Mouse (Mus musculus) embryonic facial prominence, embryonic 13.5 days (tissue): ENCODE results near the gene Cdc42. TPM values are rescaled to one million over a fixed set of nuclear protein-coding genes. Genes with fewer than 3 reads are reported as not detected.

Experiments
- ATAC-seq: fragments of 200-750 bp; cut with Nextera tagmentation; 2 replicates; pipeline ENCODE4 v1.8.0; 2017; ENCODE audit warnings: low read depth; ENCODE audit not compliant: insufficient number of reproducible peaks, insufficient read depth, low FRiP score, low TSS enrichment
- H3K27ac ChIP-seq: fragments of 300-500 bp; sonication (generic); 2 replicates; pipeline ENCODE4 v1.5.1; 2015; ENCODE audit warnings: moderate library complexity, mild to moderate bottlenecking, inconsistent platforms
- H3K27me3 ChIP-seq: fragments of 300-500 bp; sonication (generic); 2 replicates; pipeline ENCODE4 v1.6.1; 2015; ENCODE audit warnings: mild to moderate bottlenecking, inconsistent platforms
- H3K36me3 ChIP-seq: fragments of 300-500 bp; sonication (generic); 2 replicates; pipeline ENCODE4 v1.6.1; 2015; ENCODE audit warnings: mild to moderate bottlenecking, inconsistent platforms
- H3K4me1 ChIP-seq: fragments of 300-500 bp; sonication (generic); 2 replicates; pipeline ENCODE4 v1.6.1; 2015; ENCODE audit warnings: inconsistent platforms
- H3K4me2 ChIP-seq: fragments of 300-500 bp; sonication (generic); 2 replicates; pipeline ENCODE4 v1.6.1; 2015; ENCODE audit warnings: moderate library complexity, mild to moderate bottlenecking, inconsistent platforms
- H3K4me3 ChIP-seq: fragments of 300-500 bp; sonication (generic); 2 replicates; pipeline ENCODE4 v1.5.1; 2015; ENCODE audit warnings: mild to moderate bottlenecking, inconsistent platforms
- H3K9ac ChIP-seq: fragments of 300-500 bp; sonication (generic); 2 replicates; pipeline ENCODE4 v1.6.1; 2015; ENCODE audit warnings: mild to moderate bottlenecking, inconsistent platforms
- H3K9me3 ChIP-seq: fragments of 300-500 bp; sonication (generic); 2 replicates; pipeline ENCODE4 v1.6.1; 2016; ENCODE audit warnings: inconsistent platforms
- WGBS: fragments of 180-500 bp; shearing (Covaris S2); methylation state at CpG from one replicate; pipeline ENCODE4 v1.1.7; 2015; ENCODE audit warnings: mixed read lengths; 5-methylcytosine and 5-hydroxymethylcytosine counted together
- polyA plus RNA-seq: library from polyadenylated mRNA; unstranded; fragments of >200 nt; fragmentation: Nextera tagmentation; extraction: Ambion mirVana; gene quantifications from 2 replicates; pipeline ENCODE4 v1.2.1, GENCODE M21; 2015

Cdc42 gene
- polyA plus RNA-seq, 1 experiment from 2014 or later, result 700 TPM

DNA sequence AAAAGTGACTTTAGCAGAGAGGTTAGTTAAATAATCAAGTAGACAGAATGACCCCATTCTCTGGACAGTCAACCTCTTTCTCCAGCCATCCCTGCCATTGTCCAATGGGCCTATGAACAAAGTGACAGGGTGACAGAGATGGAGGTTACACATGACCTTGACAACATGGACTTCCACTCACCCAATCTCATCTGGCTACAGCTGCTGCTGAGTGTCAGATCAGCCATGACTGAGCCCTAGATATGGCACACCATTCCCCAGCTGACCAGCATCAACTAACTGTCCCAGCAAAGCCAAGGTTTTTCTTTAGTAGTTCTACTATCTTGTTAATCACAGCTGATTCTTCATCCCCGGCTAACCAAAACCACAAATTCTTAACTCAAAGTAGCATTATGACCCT lies 14.7 kb downstream of the Cdc42 start:
- Histone ChIP-seq H3K27ac (no peak overlapping the region), H3K9me3 (no peaks in the 10 kb centered on the region), H3K4me2 (no peak overlapping the region), H3K4me1 (peaks cover 6% of the 10 kb centered on the region), H3K4me3 (no peak overlapping the region), H3K9ac (no peak overlapping the region), H3K36me3 (peaks cover 29% of the 10 kb centered on the region), H3K27me3 (no peaks in the 10 kb centered on the region)
- 95% methylated on average over 1 of the region's 1 CpGs for WGBS
- ATAC-seq, result no peak

- Histone ChIP-seq H3K4me3 (no peak overlapping the region), H3K4me2 (no peak overlapping the region), H3K36me3 (peaks cover 27% of the 10 kb centered on the region), H3K27ac (no peak overlapping the region), H3K4me1 (peaks cover 6% of the 10 kb centered on the region), H3K27me3 (no peaks in the 10 kb centered on the region), H3K9ac (no peak overlapping the region), H3K9me3 (no peaks in the 10 kb centered on the region)
- 62% methylated on average over 1 of the region's 1 CpGs for WGBS
- no peak for ATAC-seq
These were observed 18.1 kb downstream of the Cdc42 start for GRCm38 (mm10) chr4:137339415-137339814.

DNA sequence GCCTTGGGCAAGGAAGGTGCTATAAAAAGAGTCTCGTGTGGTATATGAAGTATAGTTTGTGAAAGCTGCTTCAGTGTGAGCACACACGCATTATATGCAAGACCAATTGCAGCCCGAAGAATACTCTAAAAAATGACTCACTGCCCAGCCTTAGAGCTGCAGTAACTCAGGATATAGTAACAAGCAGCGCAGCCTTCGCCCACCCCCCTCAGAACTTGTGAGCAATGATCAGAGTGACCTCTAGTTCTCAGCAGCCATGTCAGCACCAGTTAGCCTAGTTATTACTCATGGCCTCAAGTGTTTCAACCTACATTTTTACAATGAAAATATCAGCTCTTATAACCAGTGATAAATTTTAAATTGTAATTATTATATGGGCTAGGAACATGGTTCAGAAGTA lies 21.1 kb downstream of the Cdc42 start:
- Histone ChIP-seq H3K9me3 (no peaks in the 10 kb centered on the region), H3K36me3 (peaks cover 45% of the 10 kb centered on the region), H3K4me2 (no peak overlapping the region), H3K4me1 (peaks cover 6% of the 10 kb centered on the region), H3K27ac (no peak overlapping the region), H3K27me3 (no peaks in the 10 kb centered on the region), H3K4me3 (no peak overlapping the region), H3K9ac (no peak overlapping the region)
- WGBS, result 91% methylated on average over 5 of the region's 5 CpGs
- no peak for ATAC-seq

DNA sequence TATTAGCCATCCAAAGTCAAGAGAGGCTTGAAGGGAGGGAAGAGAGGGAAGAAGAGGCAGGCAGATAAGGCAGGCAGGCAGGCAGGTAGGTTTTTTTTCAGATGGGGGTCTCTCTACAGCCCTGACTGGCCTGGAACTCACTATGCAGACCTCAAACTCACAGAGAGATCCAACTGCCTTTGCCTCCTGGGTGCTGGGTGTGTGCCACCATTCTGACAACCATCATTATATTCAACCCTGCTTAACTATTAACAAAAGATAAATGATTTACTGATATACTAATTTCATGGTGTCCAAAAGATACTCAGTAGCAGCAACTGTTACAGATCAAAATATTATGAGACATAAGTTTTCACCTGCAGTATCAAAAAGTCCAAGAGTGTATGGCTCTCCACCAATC lies 25.5 kb downstream of the Cdc42 start:
- Histone ChIP-seq H3K4me3 (no peak overlapping the region), H3K36me3 (peaks cover 66% of the 10 kb centered on the region), H3K9ac (no peak overlapping the region), H3K9me3 (no peaks in the 10 kb centered on the region), H3K4me2 (no peak overlapping the region), H3K27me3 (no peaks in the 10 kb centered on the region), H3K4me1 (no peaks in the 10 kb centered on the region), H3K27ac (no peak overlapping the region)
- no peak for ATAC-seq

DNA sequence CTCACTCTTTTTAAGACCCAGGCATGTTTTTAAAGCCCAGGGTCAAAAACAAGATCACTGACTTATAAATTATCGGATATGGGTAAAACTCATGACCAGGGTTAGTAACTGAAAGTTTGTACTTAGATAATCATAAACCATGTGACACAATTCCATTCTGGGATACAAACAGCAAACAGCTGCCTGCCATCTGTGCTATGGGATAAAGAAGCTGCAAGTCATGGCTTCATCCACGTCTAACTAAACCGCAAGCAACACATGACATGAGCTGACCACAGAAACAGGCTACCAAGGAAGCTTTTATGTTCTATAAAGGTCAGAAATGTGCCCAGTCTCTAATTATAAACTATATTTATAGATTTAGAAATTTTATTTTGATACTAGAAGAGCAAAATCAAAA lies 31.0 kb downstream of the Cdc42 start:
- Histone ChIP-seq H3K27ac (no peak overlapping the region), H3K4me3 (no peak overlapping the region), H3K36me3 (peaks cover 60% of the 10 kb centered on the region), H3K9ac (no peak overlapping the region), H3K9me3 (no peaks in the 10 kb centered on the region), H3K27me3 (no peaks in the 10 kb centered on the region), H3K4me2 (no peak overlapping the region), H3K4me1 (peaks cover 4% of the 10 kb centered on the region; the same call in 1 of the 2 replicates)
- 69% methylated on average over 3 of the region's 3 CpGs for WGBS
- no peak for ATAC-seq

DNA sequence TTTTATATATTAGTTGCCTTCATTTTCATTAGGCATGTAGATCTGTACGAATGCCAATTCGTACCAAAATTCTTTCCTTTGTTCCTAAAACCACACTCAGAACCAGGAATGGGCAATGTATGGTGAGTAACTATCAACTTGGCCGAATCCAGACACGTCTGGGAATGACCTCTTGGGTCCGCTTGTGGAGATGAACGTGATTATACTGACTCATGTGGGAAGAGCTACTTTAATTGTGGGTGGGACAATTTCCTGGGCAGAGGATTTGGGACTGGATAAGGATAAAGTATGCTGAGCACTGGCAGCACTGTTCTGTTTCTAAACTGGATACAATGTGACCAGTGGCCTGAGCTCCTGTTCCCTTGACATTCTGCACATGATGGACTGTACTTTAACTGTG lies 32.6 kb downstream of the Cdc42 start:
- no peak overlapping the region for H3K4me2 ChIP-seq
- peaks cover 4% of the 10 kb centered on the region; the same call in 1 of the 2 replicates for H3K4me1 ChIP-seq
- H3K36me3 ChIP-seq, result peaks cover 71% of the 10 kb centered on the region
- H3K4me3 ChIP-seq, result no peak overlapping the region
- H3K27me3 ChIP-seq, result no peaks in the 10 kb centered on the region
- no peak overlapping the region for H3K9ac ChIP-seq
- no peak for ATAC-seq
- WGBS, result 84% methylated on average over 6 of the region's 6 CpGs
- no peaks in the 10 kb centered on the region for H3K9me3 ChIP-seq
- H3K27ac ChIP-seq, result no peak overlapping the region

GRCm38 (mm10) chr4:137316027-137316770 lies 41.3 kb downstream of the Cdc42 start:
- WGBS, result 75% methylated on average over 4 of the region's 4 CpGs

GRCm38 (mm10) chr4:137315061-137315460 lies 42.5 kb downstream of the Cdc42 start:
- H3K27ac ChIP-seq, result no peak overlapping the region
- no peaks in the 10 kb centered on the region for H3K4me1 ChIP-seq
- no peak for ATAC-seq
- peaks cover 38% of the 10 kb centered on the region for H3K36me3 ChIP-seq
- no peaks in the 10 kb centered on the region for H3K27me3 ChIP-seq
- WGBS, result 85% methylated on average over 2 of the region's 2 CpGs
- H3K4me2 ChIP-seq, result no peak overlapping the region
- no peak overlapping the region for H3K4me3 ChIP-seq
- H3K9ac ChIP-seq, result no peak overlapping the region
- H3K9me3 ChIP-seq, result no peaks in the 10 kb centered on the region

More at GRCm38 (mm10) chr4:137316027-137316770, 41.3 kb downstream of the Cdc42 start:
- Histone ChIP-seq H3K4me3 (no peak overlapping the region), H3K4me2 (no peak overlapping the region), H3K27me3 (no peaks in the 10 kb centered on the region), H3K27ac (no peak overlapping the region; the same call in 1 of the 2 replicates), H3K36me3 (peaks cover 44% of the 10 kb centered on the region), H3K9me3 (no peaks in the 10 kb centered on the region), H3K9ac (no peak overlapping the region), H3K4me1 (no peaks in the 10 kb centered on the region)
- no peak for ATAC-seq

DNA sequence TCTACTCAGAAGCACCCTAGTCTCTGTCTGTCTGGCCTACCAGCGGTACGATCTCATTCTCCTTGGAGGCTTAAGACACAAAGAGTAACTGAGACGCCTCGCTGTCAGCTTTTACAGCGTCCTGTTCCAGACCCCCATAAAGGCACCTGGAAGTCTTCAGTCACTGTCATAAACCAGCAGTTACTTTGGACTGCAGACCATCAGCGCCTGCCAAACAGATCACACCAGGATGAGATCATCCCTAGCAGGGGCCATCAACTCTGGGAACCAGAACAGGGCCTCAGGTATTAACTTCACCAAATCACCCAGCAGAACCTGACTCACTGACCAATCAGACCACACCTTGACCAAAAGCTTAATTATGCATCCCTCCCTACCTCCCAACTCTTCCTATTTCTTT lies 43.0 kb downstream of the Cdc42 start:
- Histone ChIP-seq H3K9me3 (no peaks in the 10 kb centered on the region), H3K4me2 (no peak overlapping the region), H3K27me3 (no peaks in the 10 kb centered on the region), H3K36me3 (peaks cover 33% of the 10 kb centered on the region), H3K9ac (no peak overlapping the region), H3K27ac (no peak overlapping the region), H3K4me3 (no peak overlapping the region), H3K4me1 (no peaks in the 10 kb centered on the region)
- 61% methylated on average over 6 of the region's 6 CpGs for WGBS
- ATAC-seq, result no peak

DNA sequence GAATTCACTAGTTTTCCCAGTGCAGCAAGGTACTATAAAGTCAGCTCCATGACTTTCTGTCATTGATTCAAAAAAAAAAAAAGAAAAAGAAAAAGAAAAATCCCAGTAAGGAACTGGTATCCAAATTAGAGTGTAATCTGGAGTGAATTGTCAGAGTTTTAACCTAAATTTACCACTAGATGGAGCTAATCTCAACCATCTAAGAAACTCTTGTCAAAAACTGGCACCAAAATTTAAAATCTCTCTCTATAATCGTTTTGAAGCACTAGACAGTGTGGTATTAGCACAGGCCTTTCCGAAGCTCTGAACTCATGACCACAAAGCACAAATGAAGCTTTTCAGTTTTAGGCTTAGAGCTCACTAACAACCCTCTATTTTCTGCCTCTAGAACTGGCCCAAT lies 44.0 kb downstream of the Cdc42 start:
- Histone ChIP-seq H3K9ac (no peak overlapping the region), H3K4me1 (no peaks in the 10 kb centered on the region), H3K36me3 (peaks cover 23% of the 10 kb centered on the region), H3K4me3 (no peak overlapping the region), H3K9me3 (no peaks in the 10 kb centered on the region), H3K27ac (no peak overlapping the region), H3K27me3 (no peaks in the 10 kb centered on the region), H3K4me2 (no peak overlapping the region)
- WGBS, result 50% methylated on average over 2 of the region's 2 CpGs
- no peak for ATAC-seq

DNA sequence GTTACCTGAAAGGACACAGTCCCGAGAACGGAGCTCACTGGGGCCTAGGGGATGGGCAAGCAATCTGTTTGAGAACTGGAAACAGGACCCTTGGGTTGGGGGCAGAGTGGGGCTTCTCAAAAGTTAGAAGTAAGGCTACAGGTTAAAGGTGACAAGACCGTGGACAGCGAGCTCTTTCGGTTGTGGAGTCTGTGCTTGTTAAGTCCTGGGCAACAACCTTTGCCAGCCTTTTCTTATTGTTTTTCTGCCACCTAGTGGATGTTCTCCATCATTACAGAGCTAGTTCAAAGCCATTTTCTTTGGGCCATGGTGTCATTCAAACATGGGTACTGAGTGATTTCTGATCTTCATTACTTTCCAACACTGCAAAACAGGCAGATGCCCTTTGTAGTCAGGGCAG lies 49.1 kb downstream of the Cdc42 start:
- ATAC-seq, result no peak
- H3K36me3 ChIP-seq, result peaks cover 5% of the 10 kb centered on the region
- H3K9me3 ChIP-seq, result no peaks in the 10 kb centered on the region
- no peak overlapping the region for H3K27ac ChIP-seq
- no peak overlapping the region for H3K4me2 ChIP-seq
- 52% methylated on average over 5 of the region's 5 CpGs for WGBS
- H3K4me1 ChIP-seq, result peaks cover 22% of the 10 kb centered on the region
- no peaks in the 10 kb centered on the region for H3K27me3 ChIP-seq
- no peak overlapping the region for H3K9ac ChIP-seq
- no peak overlapping the region for H3K4me3 ChIP-seq

DNA sequence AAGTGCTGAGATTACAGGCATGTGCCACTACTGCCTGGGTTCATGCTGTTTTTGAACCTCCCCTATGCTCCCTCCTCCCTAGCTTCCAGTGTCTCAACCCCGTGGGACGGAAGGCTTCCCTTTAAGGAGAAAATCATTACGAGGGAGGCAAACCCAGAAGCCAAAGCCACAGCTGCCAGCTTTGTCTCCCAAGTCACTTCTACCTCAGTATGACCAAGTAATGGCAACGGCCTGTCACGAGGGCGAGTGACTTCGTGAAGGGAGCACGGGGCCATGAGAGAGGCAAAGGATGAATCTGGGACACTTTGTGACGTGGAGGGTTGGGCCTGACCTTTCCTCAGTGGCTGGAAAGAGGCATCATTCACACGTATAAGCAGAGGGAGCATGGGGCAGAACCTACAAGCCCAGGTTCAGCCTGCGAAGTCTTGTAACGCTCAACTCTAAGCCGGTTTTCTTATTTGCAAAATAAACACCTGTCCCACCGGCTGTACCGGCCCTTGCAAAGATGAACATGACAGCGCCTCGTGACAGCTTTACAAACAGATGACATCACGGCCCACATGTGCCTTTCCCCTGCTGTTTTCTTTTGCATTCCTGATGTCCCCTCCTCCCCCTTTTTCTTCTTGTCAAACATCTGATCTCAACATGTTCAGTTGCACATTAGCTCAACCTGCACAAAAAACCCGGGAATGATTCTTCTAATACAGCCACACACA lies 50.4 kb downstream of the Cdc42 start:
- no peaks in the 10 kb centered on the region for H3K27me3 ChIP-seq
- H3K4me1 ChIP-seq, result peaks cover 22% of the 10 kb centered on the region
- H3K4me2 ChIP-seq, result no peak overlapping the region
- H3K9me3 ChIP-seq, result no peaks in the 10 kb centered on the region
- peaks cover 5% of the 10 kb centered on the region for H3K36me3 ChIP-seq
- H3K9ac ChIP-seq, result no peak overlapping the region
- ATAC-seq, result no peak
- no peak overlapping the region for H3K4me3 ChIP-seq
- no peak overlapping the region for H3K27ac ChIP-seq
- 75% methylated on average over 19 of the region's 19 CpGs for WGBS
